Mouse (Mus musculus) heart, postnatal 10 days (tissue): ENCODE results near the gene Sh3bp1. TPM values are rescaled to one million over a fixed set of nuclear protein-coding genes. Genes with fewer than 3 reads are reported as not detected.

ENCODE experiments used
- DNase-seq, 2 experiments: peaks; one replicate each; pipeline ENCODE4 v3.0.0; 2021
- intact Hi-C: fragments of 180-260 bp; cut with DNase I; formaldehyde crosslinking; loops from one replicate; pipeline ENCODE4 v1.15.1; 2025
- microRNA-seq, 2 experiments: library from miRNA; unstranded; fragments of <30 nt; microRNA quantifications; one replicate each; pipeline ENCODE4 v1.2.0; 2022
- total RNA-seq, 2 experiments: library from RNA; stranded (reverse); gene quantifications; 2 replicates each; pipeline ENCODE4 v1.2.3; 2021

Gene Sh3bp1
- total RNA-seq, 2 experiments from 2014 or later, result 6.3 to 8.2 TPM

DNA sequence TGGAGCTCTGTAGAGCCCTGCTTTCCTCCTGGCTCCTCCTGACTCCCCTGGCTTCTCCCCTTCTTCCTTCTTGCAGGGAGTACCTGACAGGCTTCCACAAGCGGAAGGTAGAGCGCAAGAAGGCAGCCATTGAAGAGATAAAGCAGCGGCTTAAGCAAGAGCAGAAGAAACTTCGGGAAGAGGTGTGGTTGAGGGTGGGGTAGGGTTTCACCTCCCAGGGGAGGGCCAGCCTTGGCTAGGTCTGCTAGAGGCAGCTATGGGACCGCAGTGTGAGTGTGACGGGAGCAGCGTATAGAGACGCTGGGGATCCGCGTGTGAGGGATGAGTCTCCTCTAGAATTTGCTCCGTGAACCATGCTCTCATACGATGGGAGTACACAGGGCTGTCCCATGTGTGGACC is 36.8 kb downstream of the Sh3bp1 start:
- intact Hi-C loops, result no loop called here

DNA sequence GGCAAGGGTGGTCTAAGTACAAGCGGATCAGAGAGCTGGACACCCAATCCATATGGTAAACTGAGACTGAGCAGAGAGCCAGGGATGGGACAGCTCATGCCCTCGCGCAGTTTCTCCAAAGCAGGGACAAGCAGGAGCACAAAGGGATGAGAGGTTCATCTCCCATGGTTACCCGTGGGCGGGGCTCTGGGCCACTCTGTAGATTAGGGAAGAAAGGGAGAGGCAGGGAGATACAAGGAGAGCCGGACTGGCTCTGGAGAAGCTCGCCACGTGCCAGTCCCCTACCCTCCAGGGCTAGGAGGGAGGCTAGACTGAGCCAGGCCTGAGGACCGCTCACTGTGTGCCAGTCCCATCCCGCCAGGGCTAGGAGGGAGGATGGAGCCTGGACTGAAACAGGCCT is 37.7 kb downstream of the Sh3bp1 start:
- DNase-seq, result no peak
- intact Hi-C loops, result no loop called here

More for the DNA sequence above, 36.8 kb downstream of the Sh3bp1 start:
- no peak for DNase-seq

DNA sequence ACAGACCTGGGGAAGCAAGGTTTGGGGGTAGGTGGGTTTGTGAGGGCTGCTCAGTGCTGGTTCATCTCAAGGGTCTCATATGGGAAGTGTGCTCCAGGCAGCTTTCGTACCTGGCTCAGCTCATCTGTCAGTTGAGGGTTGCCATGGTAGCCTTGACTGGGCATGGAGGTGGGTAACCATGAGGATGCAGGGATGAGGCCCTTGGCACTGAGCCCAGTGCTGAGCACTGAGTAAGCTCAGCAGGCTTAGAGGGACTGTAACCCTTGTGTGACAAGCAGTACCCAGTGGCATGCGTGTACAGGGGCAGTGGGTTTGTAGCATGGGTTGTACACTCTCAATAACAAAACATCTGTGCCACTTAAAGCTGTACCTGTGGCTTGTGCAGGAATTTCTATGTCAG is 38.4 kb downstream of the Sh3bp1 start:
- intact Hi-C loops, result no loop called here
- DNase-seq, result no peak

DNA sequence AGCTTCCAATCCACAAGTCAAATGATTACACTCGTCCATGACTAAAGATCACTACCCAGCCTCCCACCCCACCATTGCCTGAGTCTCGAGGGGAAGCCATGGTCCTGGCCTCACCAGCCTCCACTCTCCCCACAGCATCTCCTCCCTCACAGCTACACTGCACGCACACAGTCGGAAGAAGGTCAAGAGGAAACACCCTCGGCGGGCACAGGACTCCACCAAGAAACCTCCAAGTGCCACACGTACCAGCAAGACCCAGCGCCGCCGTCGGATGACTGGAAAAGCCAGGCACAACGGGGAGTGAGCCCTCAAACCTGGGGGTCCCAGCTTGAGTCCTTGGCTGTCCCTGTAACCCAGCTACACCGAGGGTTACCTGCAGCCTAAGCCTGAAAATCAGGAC is 40.8 kb downstream of the Sh3bp1 start:
- intact Hi-C loops, result no loop called here

DNA sequence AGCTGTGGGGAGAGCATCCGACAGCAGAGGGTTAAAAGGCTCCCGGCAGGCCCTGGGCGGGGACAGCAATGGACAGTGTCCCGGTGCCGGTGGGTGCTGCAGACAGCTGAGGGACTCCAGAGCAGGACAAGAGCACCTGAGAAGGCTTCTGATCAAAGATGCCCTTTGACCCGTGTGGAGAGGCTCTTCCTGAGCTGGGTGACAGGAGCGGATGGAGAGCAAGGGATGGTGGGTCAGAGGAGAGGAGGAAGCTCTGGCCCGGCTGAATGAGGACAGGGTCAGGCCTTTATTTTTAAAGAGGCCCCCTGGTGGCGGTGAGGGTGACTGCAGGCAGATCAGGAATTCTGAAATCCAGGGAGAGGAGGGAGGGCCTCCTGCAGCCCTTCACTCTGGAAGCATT is 43.1 kb downstream of the Sh3bp1 start:
- peak; percentile 91 to 94 for DNase-seq
- intact Hi-C loops, result loop anchor here (1.0 kb wide), 1 partner anchor 27 kb away; no protein-coding TSS in a partner anchor

More for the DNA sequence above, 40.8 kb downstream of the Sh3bp1 start:
- DNase-seq, result no peak

DNA sequence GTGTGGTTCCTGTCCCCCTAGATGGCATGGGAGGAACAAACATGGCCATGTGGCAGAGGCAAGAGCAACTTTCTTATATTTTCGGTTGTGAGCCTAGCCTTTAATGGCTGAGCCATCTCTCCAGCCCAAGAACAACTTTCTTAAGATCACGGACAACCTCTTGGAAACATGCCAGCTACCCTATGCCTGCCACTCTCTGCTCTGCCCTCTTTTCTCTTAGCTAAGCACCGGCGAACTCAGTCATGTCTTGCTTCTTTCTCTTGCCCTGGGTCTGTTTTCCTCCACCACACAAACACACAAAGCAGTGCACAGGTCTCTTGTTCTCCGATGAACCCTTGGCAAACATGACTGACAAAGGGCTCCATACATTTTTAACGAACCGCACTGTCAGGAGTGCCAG is 46.7 kb downstream of the Sh3bp1 start:
- DNase-seq, result no peak
- intact Hi-C loops, result no loop called here

DNA sequence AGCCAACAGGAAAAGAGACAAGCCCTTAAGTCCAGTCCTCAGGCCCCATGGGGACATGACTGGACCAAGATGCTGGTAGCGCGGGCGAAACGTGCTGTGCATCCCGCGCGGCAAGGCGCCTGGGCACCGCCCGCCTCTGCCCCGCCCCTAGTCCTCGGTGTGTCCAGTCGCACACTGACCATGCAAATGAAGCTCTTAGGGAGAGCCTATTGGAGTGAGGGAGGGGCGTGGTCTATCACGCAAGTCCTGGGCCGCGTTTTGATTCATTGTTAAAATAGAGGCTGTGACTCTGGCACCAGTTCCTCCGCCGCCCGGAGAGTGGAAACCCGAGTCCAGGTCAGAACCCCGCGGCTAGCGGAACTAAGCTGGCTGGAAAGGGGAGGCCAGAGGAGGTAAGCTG is 48.1 kb downstream of the Sh3bp1 start, which contains the start of gene Triobp:
Gene Triobp, plus strand, starts transcription at position 68 of the 400 bp plus-strand sequence.
- DNase-seq, result peak; percentile 91
- intact Hi-C loops, result no loop called here

DNA sequence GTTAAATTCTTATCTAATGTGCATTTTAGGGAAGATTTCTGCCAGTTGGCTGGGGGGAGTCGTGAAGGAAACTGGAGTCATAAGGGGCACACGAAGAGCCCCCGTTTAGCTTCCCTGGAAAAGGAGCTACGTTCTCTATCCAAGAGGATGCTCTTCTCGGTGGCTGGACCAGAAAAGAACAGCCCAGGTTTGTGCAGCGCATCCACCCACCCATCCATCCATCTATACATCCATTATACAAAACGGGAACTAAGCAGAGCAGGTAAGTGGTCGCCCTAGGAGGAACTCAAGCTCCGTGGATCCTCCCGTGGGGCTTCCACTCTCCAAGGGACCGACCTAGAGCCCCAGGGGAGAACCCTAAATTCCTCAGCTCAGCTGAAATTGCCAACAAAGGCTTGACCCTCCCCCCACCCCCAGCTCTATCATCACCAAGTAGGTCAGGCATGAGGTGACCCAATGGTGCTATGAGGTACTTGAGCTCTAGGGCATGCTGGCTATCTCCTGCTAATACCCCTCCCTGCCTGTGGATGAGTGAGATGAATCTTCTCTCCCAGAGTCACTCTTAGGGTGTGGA is 48.7 kb downstream of the Sh3bp1 start:
- no peak for DNase-seq
- intact Hi-C loops, result no loop called here

DNA sequence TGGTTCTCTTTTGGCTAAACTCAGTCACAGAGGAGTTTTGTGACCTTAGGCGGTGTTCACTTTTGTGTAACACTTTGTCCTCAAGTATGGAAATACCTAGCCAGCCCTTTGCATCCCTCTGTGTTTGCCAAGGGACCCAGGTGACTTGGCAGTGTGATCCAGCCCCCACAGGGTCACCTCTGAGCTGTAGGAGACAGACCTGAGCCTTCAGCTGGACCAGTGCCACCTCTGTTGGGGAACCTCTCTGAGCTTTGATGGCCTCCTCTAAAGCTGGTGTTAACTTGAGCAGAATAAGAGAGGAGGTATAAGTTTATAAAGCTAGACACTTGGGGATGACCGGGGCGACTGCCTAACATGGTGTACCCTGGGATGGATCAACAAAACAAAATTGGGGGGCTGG is 49.3 kb downstream of the Sh3bp1 start:
- intact Hi-C loops, result no loop called here
- no peak for DNase-seq

DNA sequence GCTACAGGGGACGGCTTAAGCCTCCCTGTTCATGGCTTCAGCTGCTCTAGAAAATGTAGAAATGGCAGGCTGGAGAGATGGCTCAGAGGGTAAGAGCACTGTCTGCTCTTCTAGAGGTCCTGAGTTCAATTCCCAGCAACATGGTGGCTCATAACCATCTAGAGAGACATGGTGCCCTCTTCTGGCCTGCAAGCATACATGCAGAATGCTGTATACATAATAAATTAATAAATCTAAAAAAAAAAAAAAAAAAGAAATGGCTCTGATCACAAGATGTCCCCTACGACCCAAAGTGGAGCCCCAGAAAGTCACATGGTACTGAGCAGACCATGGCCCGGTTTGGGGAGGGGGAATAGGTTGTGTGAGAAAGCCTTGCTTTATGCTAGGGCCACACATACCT is 56.1 kb downstream of the Sh3bp1 start:
- intact Hi-C loops, result no loop called here

DNA sequence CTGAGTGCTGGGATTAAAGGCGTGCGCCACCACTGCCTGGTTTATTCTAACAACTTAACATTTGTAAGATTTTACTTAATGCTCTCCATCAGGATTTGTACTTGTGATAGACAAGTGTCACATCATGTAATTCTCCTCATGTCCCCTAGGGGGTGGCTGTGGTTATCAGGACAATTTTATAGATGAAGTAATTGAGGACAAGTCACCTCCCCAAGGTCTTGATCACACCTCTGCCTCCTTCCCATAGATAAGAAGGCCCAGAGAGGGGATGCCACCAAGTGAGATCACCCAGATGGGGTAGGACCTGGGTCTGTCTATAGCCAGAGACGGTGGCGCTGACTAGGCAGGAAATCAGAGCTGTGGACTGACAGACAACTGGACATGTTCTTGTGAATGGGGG is 56.8 kb downstream of the Sh3bp1 start:
- DNase-seq, result no peak
- intact Hi-C loops, result no loop called here

More for the DNA sequence above, 56.1 kb downstream of the Sh3bp1 start:
- DNase-seq, result no peak

DNA sequence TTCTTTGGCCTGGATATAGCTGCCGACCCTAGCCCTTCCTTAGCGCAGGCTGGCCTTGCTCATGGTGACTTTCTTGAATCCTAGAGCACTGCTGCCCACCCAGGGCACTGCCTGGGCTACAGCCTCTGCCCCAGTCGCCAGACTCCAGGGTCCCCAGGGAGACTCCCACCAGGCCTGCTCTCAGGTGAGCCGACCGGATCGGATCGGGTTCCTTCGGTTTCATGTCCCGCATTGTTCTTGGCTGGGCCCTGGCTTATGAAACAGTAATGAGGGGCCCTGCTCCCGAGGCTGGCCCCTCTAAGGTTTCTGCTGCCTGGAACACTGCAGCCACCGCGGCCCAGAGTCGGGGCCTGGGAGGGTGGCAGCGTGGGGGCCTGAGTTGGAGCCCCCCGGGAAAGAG is 57.5 kb downstream of the Sh3bp1 start:
- intact Hi-C loops, result no loop called here
- DNase-seq, result no peak

DNA sequence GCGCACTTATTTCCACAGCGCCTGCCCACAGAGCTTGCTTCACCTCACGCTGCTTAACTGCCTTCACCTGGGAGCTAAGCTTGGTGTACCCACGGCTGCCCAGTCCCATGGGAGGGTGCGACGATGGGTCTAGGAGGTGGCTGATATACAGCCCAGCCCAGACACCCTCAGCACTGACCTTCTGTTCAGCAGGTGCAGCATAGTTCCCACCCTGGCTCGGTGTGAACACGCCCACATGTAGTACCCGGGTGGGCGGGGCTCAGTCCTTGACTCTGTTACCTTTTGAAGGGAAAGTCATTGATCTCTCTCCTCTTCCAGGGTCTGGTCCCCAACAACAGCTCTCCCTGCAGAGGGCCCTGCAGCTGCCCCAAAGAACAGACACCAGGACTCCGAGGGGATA is 60.0 kb downstream of the Sh3bp1 start:
- intact Hi-C loops, result no loop called here
- DNase-seq, result no peak

DNA sequence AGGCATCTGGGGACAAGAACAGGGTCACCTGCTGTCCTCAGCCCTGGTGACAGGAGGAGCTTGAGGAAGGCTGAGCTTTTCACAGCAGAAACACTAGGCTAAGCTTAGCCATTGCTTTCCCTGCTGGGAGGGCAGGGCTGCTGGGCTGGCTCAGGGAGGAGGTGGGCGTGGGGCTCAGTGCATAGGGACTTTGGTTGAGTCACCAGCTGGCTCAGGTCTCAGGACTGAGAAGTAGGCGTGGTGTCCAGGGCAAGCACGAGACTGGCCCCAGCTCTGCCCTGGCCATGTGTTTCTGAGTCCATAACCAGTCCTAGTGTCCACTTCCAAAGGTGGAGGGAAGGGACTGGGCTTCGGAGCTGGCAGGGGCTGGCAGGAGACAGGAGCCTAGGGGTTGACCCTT is 60.5 kb downstream of the Sh3bp1 start:
- intact Hi-C loops, result no loop called here
- peak; percentile 72 to 75 for DNase-seq

Small RNAs within 50 kb of the gene (microRNA-seq; reads per million reads assigned to microRNA genes)
- gene Mir6955, result 0 reads per million in 2 experiments

Other genes with a start within 250 kb of the Sh3bp1 start
- 1 to 10 TPM; 1.2 TPM for gene Elfn2, start 181.0 kb upstream of the Sh3bp1 start, total RNA-seq
- gene Mfng, start 126.3 kb upstream of the Sh3bp1 start, total RNA-seq, result 10 to 100 TPM; 19.3 to 24.0 TPM
- 10 to 100 TPM; 18.8 to 20.4 TPM for gene Card10, start 96.7 kb upstream of the Sh3bp1 start, total RNA-seq
- 10 to 100 TPM; 63.9 to 68.5 TPM for gene Cdc42ep1, start 57.1 kb upstream of the Sh3bp1 start, total RNA-seq
- gene Lgals2, start 44.2 kb upstream of the Sh3bp1 start, total RNA-seq, result under 1 TPM in 1 of 2 experiments, not detected in 1; 0.64 TPM
- 10 to 100 TPM; 40.4 to 45.2 TPM for gene Gga1, start 22.6 kb upstream of the Sh3bp1 start, total RNA-seq
- gene Gm49510, start 101 bp upstream of the Sh3bp1 start, total RNA-seq, result not detected
- 1 to 10 TPM; 2.8 to 3.2 TPM for gene Pdxp, start 14.2 kb downstream of the Sh3bp1 start, total RNA-seq
- gene Lgals1, start 27.0 kb downstream of the Sh3bp1 start, total RNA-seq, result 100 to 1,000 TPM; 372 to 385 TPM
- 10 to 100 TPM; 17.8 to 18.9 TPM for gene Nol12, start 35.2 kb downstream of the Sh3bp1 start, total RNA-seq
- 10 to 100 TPM; 49.2 to 58.0 TPM for gene Triobp, start 48.0 kb downstream of the Sh3bp1 start, total RNA-seq
- gene H1f0, start 128.7 kb downstream of the Sh3bp1 start, total RNA-seq, result 100 to 1,000 TPM; 208 to 227 TPM
- not detected for gene Galr3, start 142.1 kb downstream of the Sh3bp1 start, total RNA-seq
- 10 to 100 TPM in 1 of 2 experiments, 1 to 10 TPM in 1; 9.1 to 10.7 TPM for gene Ankrd54, start 163.1 kb downstream of the Sh3bp1 start, total RNA-seq
- 10 to 100 TPM; 94.5 to 95.7 TPM for gene Eif3l, start 175.4 kb downstream of the Sh3bp1 start, total RNA-seq
- 10 to 100 TPM; 80.2 to 82.8 TPM for gene Micall1, start 209.1 kb downstream of the Sh3bp1 start, total RNA-seq
- 100 to 1,000 TPM; 118 to 130 TPM for gene Polr2f, start 241.2 kb downstream of the Sh3bp1 start, total RNA-seq
- gene 1700088E04Rik, start 241.5 kb downstream of the Sh3bp1 start, total RNA-seq, result 1 to 10 TPM; 1.8 to 2.3 TPM